In genomic region chr9:100466743-100467142, GRCm38 (mm10) we compare ENCODE assay signal across 15 mouse cellular contexts. TPM values are rescaled to one million over a fixed set of nuclear protein-coding genes. Genes with fewer than 3 reads are reported as not detected.
DNase-seq lines count a peak whose midpoint lies in the region; ATAC-seq lines count a peak whose summit lies in the region.
"Had no signal": no experiment of that assay in that cellular context is flagged by ENCODE, and none has a peak within 500 bp of the region (broad histone marks: within the 10 kb centered on the region; RNA-seq: fewer than 3 reads in every experiment).

No protein-coding gene starts in this region.

- no peak overlapping the region for H3K27ac ChIP-seq in forebrain, embryonic 16.5 days (ENCODE audit: low read length)
- no peak overlapping the region for H3K27ac ChIP-seq in forebrain, embryonic 13.5 days
- H3K27ac ChIP-seq: embryonic facial prominence, embryonic 15.5 days; liver, embryonic 15.5 days; midbrain, embryonic 10.5 days had no signal

- H3K4me3 ChIP-seq in forebrain, embryonic 16.5 days (replicated peaks; ENCODE audit: low read length): no peak overlapping the region
- H3K4me3 ChIP-seq in forebrain, embryonic 13.5 days: no peak overlapping the region
- H3K4me3 ChIP-seq: embryonic facial prominence, embryonic 15.5 days; liver, embryonic 15.5 days; midbrain, embryonic 10.5 days had no signal

- WGBS in forebrain, embryonic 16.5 days: 81% methylated on average over 3 of the region's 3 CpGs
- WGBS in forebrain, embryonic 13.5 days: 81% methylated on average over 3 of the region's 3 CpGs

- no peak overlapping the region for H3K9ac ChIP-seq in forebrain, embryonic 16.5 days (replicated peaks; ENCODE audit: low read depth, low read length)
- H3K9ac ChIP-seq in forebrain, embryonic 13.5 days: no peak overlapping the region
- H3K9ac ChIP-seq: embryonic facial prominence, embryonic 15.5 days; liver, embryonic 15.5 days had no signal

- no peak overlapping the region for H3K4me2 ChIP-seq in forebrain, embryonic 16.5 days (ENCODE audit: low read length)
- no peak overlapping the region for H3K4me2 ChIP-seq in forebrain, embryonic 13.5 days
- H3K4me2 ChIP-seq: embryonic facial prominence, embryonic 15.5 days; liver, embryonic 15.5 days had no signal

- ATAC-seq in forebrain, embryonic 16.5 days: 0 out of 2 replicates have a peak, but pooled peaks have one; percentile 36
- no peak for ATAC-seq in forebrain, embryonic 13.5 days
- no peak for ATAC-seq in megakaryocyte progenitor cell, adult 5-6 weeks (replicated peaks; ENCODE audit: poor library complexity)

- H3K36me3 ChIP-seq in forebrain, embryonic 16.5 days (ENCODE audit: control insufficient read depth, insufficient read depth): no peaks in the 10 kb centered on the region
- no peaks in the 10 kb centered on the region for H3K36me3 ChIP-seq in forebrain, embryonic 13.5 days (ENCODE audit: poor library complexity, severe bottlenecking)
- H3K36me3 ChIP-seq: embryonic facial prominence, embryonic 15.5 days; liver, embryonic 15.5 days had no signal

- peak; percentile 49 to 55 for DNase-seq in lung, adult 18-20 months
- DNase-seq in lung, postnatal 10 days: no peak
- DNase-seq in cerebellum, adult 8-10 months: peak; percentile 91
- DNase-seq in layer of hippocampus, adult 9-11 months: peak; percentile 71
- DNase-seq in thymus, postnatal 36 days: no peak
- DNase-seq: kidney, adult 18-20 months; retina, postnatal 1 day; thymus, postnatal 14 days had no signal

- no peaks in the 10 kb centered on the region for H3K27me3 ChIP-seq in forebrain, embryonic 16.5 days (replicated peaks; ENCODE audit: control insufficient read depth, insufficient read depth, low read length)
- H3K27me3 ChIP-seq in forebrain, embryonic 13.5 days: no peaks in the 10 kb centered on the region
- H3K27me3 ChIP-seq: embryonic facial prominence, embryonic 15.5 days; liver, embryonic 15.5 days had no signal

- H3K9me3 ChIP-seq in forebrain, embryonic 16.5 days (ENCODE audit: control insufficient read depth, low read length): no peaks in the 10 kb centered on the region
- H3K9me3 ChIP-seq in forebrain, embryonic 13.5 days (replicated peaks): no peaks in the 10 kb centered on the region
- H3K9me3 ChIP-seq: embryonic facial prominence, embryonic 15.5 days; G1E; liver, embryonic 15.5 days; midbrain, embryonic 10.5 days had no signal

- H3K4me1 ChIP-seq in forebrain, embryonic 16.5 days (replicated peaks; ENCODE audit: control insufficient read depth, insufficient read depth, low read length): peaks cover 15% of the 10 kb centered on the region
- peaks cover 8% of the 10 kb centered on the region for H3K4me1 ChIP-seq in forebrain, embryonic 13.5 days
- H3K4me1 ChIP-seq: liver, embryonic 15.5 days; midbrain, embryonic 10.5 days had no signal

RNA-seq across cellular contexts. Expression of gene Il20rb, which starts 19.8 kb away (rescaled TPM):
- polyA plus RNA-seq in forebrain, embryonic 16.5 days (2015; fragmentation: Nextera tagmentation; extraction: Ambion mirVana): 0.53 and 0.60 TPM in 2 replicates
- 0.66 and 0.76 TPM in 2 replicates for polyA plus RNA-seq in forebrain, embryonic 13.5 days (2015; fragmentation: Nextera tagmentation; extraction: Ambion mirVana)
- total RNA-seq in megakaryocyte progenitor cell, adult 5-6 weeks (2015): 0.94 and 1.1 TPM in 2 replicates
- 1.7 TPM in 2 replicates for total RNA-seq in megakaryocyte progenitor cell, adult 5-6 weeks (2017)

Comparison
In these comparisons a context has a peak if more than half of its experiments do, and no peak if none do; other contexts are left out.
1. DNase-seq: peak in lung, adult 18-20 months (2 of 2), cerebellum, adult 8-10 months (single experiment) and layer of hippocampus, adult 9-11 months (single experiment); none in lung, postnatal 10 days (single experiment) and thymus, postnatal 36 days (0 of 2).